Comparison of ENCODE assay signal across 10 mouse cellular contexts in genomic region chr17:13681126-13681525, GRCm38 (mm10).
A peak's percentile ranks its signal among the peaks of the same experiment; 100 is the strongest.
DNase-seq lines count a peak whose midpoint lies in the region; ATAC-seq and TF ChIP-seq lines count a peak whose summit lies in the region.
"Had no signal": no experiment of that assay in that cellular context is flagged by ENCODE, and none has a peak within 500 bp of the region (broad histone marks: within the 10 kb centered on the region; RNA-seq: fewer than 3 reads in every experiment).

No protein-coding gene starts in this region.

- ATAC-seq in liver, postnatal 0 days = no peak
- no peak for ATAC-seq in kidney, embryonic 16.5 days (ENCODE audit: low FRiP score, low TSS enrichment)
- ATAC-seq: activated CD4-positive, CD25-positive, alpha-beta regulatory T cell, adult 4 months had no signal

- TF ChIP-seq EP300 in liver, postnatal 0 days (IDR thresholded peaks at IDR 0.05; ENCODE audit: low read depth) = no peak

- no peak overlapping the region for H3K4me2 ChIP-seq in liver, postnatal 0 days (ENCODE audit: low read depth, low read length)
- no peak overlapping the region for H3K4me2 ChIP-seq in kidney, embryonic 16.5 days (replicated peaks; ENCODE audit: low read depth, low read length)

- intact Hi-C loops in gastrocnemius, adult 2 months (cut with DNase I) = loop anchor here (5.0 kb wide), 1 partner anchor 151 kb away; no protein-coding TSS in a partner anchor
- intact Hi-C loops in left cerebral cortex, postnatal 10 days (cut with DNase I) = loop anchor here (5.0 kb wide), 2 partner anchors 81 to 209 kb away; partner anchors contain the start of genes Afdn and Tcte2

- H3K36me3 ChIP-seq in liver, postnatal 0 days (replicated peaks; ENCODE audit: insufficient read depth, low read length) = no peaks in the 10 kb centered on the region
- H3K36me3 ChIP-seq in kidney, embryonic 16.5 days (ENCODE audit: insufficient read depth, low read length) = no peaks in the 10 kb centered on the region

- TF ChIP-seq CTCF in gastrocnemius, adult 2 months (IDR thresholded peaks at IDR 0.05) = no peak
- no peak for TF ChIP-seq CTCF in liver, postnatal 0 days (IDR thresholded peaks at IDR 0.05; ENCODE audit: low read depth)

- no peak overlapping the region for H3K9ac ChIP-seq in liver, postnatal 0 days (replicated peaks)
- no peak overlapping the region for H3K9ac ChIP-seq in kidney, embryonic 16.5 days (replicated peaks; ENCODE audit: low read length)

- peak overlapping the region; percentile 50 for H3K27ac ChIP-seq in gastrocnemius, adult 2 months
- no peak overlapping the region for H3K27ac ChIP-seq in liver, postnatal 0 days (ENCODE audit: low read depth)
- no peak overlapping the region for H3K27ac ChIP-seq in kidney, embryonic 16.5 days (ENCODE audit: low read length)

- no peak for DNase-seq in gastrocnemius, adult 2 months
- DNase-seq in gastrocnemius, postnatal 4 days (ENCODE audit: low spot score in 2 of 2) = no peak
- DNase-seq in brain, adult 2 months (ENCODE audit: low read depth, low spot score) = peak; percentile 90
- DNase-seq in frontal cortex, adult 2 months (ENCODE audit: extremely low spot score in 1 of 2, low spot score in 1 of 2) = peak; percentile 31 to 65
- peak; percentile 77 to 83 for DNase-seq in left cerebral cortex, postnatal 10 days (ENCODE audit: extremely low spot score in 1 of 2, low spot score in 2 of 2)
- DNase-seq in liver, postnatal 0 days = no peak
- no peak for DNase-seq in spleen, postnatal 10 days (ENCODE audit: low spot score in 2 of 2)
- DNase-seq: lung, postnatal 14 days had no signal

- WGBS in liver, postnatal 0 days (ENCODE audit: insufficient replicate concordance) = 77% methylated on average over 6 of the region's 6 CpGs
- WGBS in kidney, embryonic 16.5 days = 86% methylated on average over 6 of the region's 6 CpGs

- H3K4me1 ChIP-seq in liver, postnatal 0 days (ENCODE audit: insufficient read depth) = peaks cover 23% of the 10 kb centered on the region
- peaks cover 6% of the 10 kb centered on the region; the same call in 1 of the 2 replicates for H3K4me1 ChIP-seq in kidney, embryonic 16.5 days (ENCODE audit: insufficient read depth, low read length)

- no peaks in the 10 kb centered on the region for H3K9me3 ChIP-seq in liver, postnatal 0 days (ENCODE audit: low read length)
- no peaks in the 10 kb centered on the region for H3K9me3 ChIP-seq in kidney, embryonic 16.5 days (ENCODE audit: low read length)

- H3K4me3 ChIP-seq in gastrocnemius, adult 2 months = peak overlapping the region; percentile 28; the same call in 1 of the 2 replicates
- no peak overlapping the region for H3K4me3 ChIP-seq in liver, postnatal 0 days (ENCODE audit: low read depth, low read length)
- no peak overlapping the region for H3K4me3 ChIP-seq in kidney, embryonic 16.5 days (ENCODE audit: low read length)

- H3K27me3 ChIP-seq in liver, postnatal 0 days (ENCODE audit: insufficient read depth, low read length) = no peaks in the 10 kb centered on the region
- no peaks in the 10 kb centered on the region for H3K27me3 ChIP-seq in kidney, embryonic 16.5 days (ENCODE audit: insufficient read depth, low read length)

Comparison
In these comparisons a context has a peak if more than half of its experiments do, and no peak if none do; other contexts are left out.
1. DNase-seq: peak in brain, adult 2 months (single experiment), frontal cortex, adult 2 months (2 of 2) and left cerebral cortex, postnatal 10 days (2 of 2); none in gastrocnemius, adult 2 months (single experiment), gastrocnemius, postnatal 4 days (0 of 2), liver, postnatal 0 days (single experiment) and spleen, postnatal 10 days (0 of 2).